Mouse (Mus musculus) ES-CJ7 (cell line): ENCODE measurements around the gene Abcf1.
A peak's percentile ranks its signal among the peaks of the same experiment; 100 is the strongest.
"Not testable (repeated sequence)": the region's sequence is repeated elsewhere in the genome, so short reads cannot be mapped to it uniquely, and the experiment has no call there.

Experiments
- DNase-seq: peaks from one replicate; pipeline ENCODE4 v3.0.0; 2011; ENCODE audit warnings: low read depth, low spot score

Gene Abcf1

GRCm38 (mm10) chr17:35969418-35970389 is at the start of gene Abcf1:
TSS of gene Abcf1 (minus strand) at chr17:35969761.
- peak; percentile 96 for DNase-seq

GRCm38 (mm10) chr17:36018979-36019378 is 49.4 kb upstream of the Abcf1 start:
- no peak for DNase-seq

- no peak for DNase-seq
Observed at GRCm38 (mm10) chr17:36017046-36017445, 47.5 kb upstream of the Abcf1 start.

GRCm38 (mm10) chr17:36014977-36015376 is 45.4 kb upstream of the Abcf1 start:
- DNase-seq, result no peak

- DNase-seq, result not testable (repeated sequence)
Observed at GRCm38 (mm10) chr17:36004409-36004808, 34.8 kb upstream of the Abcf1 start.

- no peak for DNase-seq
Observed at GRCm38 (mm10) chr17:36003331-36003730, 33.8 kb upstream of the Abcf1 start.

- peak; percentile 65 for DNase-seq
Observed at GRCm38 (mm10) chr17:36001966-36002365, 32.4 kb upstream of the Abcf1 start.

GRCm38 (mm10) chr17:36001121-36001897 is 31.7 kb upstream of the Abcf1 start:
- DNase-seq, result no peak

GRCm38 (mm10) chr17:36000349-36000748 is 30.8 kb upstream of the Abcf1 start:
- DNase-seq, result no peak

GRCm38 (mm10) chr17:35999356-35999755 is 29.8 kb upstream of the Abcf1 start:
- DNase-seq, result no peak

GRCm38 (mm10) chr17:35998545-35999305 is 29.2 kb upstream of the Abcf1 start:
- DNase-seq, result no peak

- DNase-seq, result peak; percentile 55
Observed at GRCm38 (mm10) chr17:35997713-35998510, 28.4 kb upstream of the Abcf1 start.

- peak; percentile 98 for DNase-seq
Observed at GRCm38 (mm10) chr17:35996949-35997348, 27.4 kb upstream of the Abcf1 start.

GRCm38 (mm10) chr17:35994879-35995240 is 25.3 kb upstream of the Abcf1 start:
- DNase-seq, result no peak

- DNase-seq, result peak; percentile 85
Observed at GRCm38 (mm10) chr17:35994175-35994878, 24.8 kb upstream of the Abcf1 start.

- peak; percentile 78 for DNase-seq
Observed at GRCm38 (mm10) chr17:35993675-35994074, 24.1 kb upstream of the Abcf1 start.

- no peak for DNase-seq
Observed at GRCm38 (mm10) chr17:35991781-35992180, 22.2 kb upstream of the Abcf1 start.

- peak; percentile 82 for DNase-seq
Observed at GRCm38 (mm10) chr17:35981776-35982175, 12.2 kb upstream of the Abcf1 start.

- DNase-seq, result no peak
Observed at GRCm38 (mm10) chr17:35980363-35980754, 10.8 kb upstream of the Abcf1 start.
